Mouse (Mus musculus): ENCODE measurements around the gene Olfr1217. TPM values are rescaled to one million over a fixed set of nuclear protein-coding genes. Genes with fewer than 3 reads are reported as not detected.
"Not testable (repeated sequence)": the region's sequence is repeated elsewhere in the genome, so short reads cannot be mapped to it uniquely, and the experiment has no call there.

Olfr1217 gene
- total RNA-seq (2021) = not detected

DNA sequence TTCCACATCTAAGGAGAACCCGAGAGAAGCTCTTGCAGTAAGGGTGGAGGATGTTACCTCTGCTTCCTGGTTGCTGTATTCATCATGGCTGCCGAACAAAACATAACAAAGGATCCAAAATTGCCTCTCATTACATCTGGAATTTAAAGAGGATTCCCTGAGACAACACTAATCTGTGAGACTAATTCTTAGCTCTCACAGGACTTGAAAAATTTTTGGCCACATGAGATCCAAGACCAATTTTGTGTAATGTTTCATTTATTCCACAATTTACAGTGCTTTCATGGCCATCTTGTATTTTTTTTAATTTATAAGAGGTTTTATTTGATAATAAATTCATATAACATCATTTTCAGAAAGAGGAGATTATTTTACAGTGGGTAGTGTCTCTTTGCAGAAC lies at the start of gene Olfr1217:
Gene Olfr1217 (minus strand): TSS at position 101 of the 400 bp plus-strand sequence.
- no peak for DNase-seq (ENCODE audit: low spot score in 2 of 2)
- intact Hi-C loops (cut with DNase I) = no loop called here

DNA sequence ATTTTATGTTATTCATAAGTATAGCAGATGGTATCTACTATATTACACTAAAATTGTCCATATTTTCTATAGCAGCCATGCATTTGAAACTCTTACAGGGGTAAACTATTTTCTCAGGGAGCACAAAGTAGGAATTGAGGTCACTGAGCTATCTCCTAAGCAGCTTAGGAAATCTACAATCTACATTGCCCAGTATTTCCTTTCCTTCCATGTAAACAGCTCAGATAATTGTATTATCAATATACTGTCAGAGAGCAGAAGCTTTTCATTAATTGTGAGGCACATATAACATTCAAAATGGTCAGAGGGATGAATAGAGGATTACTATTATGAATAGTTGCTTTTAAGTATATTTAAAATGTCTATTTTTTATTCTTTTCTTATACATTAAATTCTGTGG lies 49.6 kb upstream of the Olfr1217 start:
- DNase-seq (ENCODE audit: low spot score in 2 of 2) = no peak
- intact Hi-C loops (cut with DNase I) = no loop called here

DNA sequence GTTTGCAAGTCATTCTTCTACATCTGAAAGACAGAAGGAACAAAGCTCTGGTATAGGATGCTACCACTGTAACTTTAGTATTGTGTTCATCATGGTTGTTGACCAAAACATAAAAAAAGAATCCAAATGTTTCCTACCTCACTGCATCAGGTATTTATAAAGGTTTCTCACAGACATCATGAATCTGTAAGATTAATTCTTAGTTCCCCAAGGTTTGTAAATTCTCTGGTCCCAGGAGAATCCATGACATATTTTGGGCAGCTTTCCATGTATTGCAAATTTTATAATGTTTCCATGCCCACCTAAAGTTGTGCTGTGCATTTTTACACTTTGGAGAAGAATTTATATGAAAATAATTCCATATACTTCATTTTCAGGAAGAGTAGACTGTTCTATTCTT lies 29.2 kb upstream of the Olfr1217 start, which contains the start of gene Olfr1218:
Gene Olfr1218 (minus strand): TSS at position 101 of the 400 bp plus-strand sequence.
- DNase-seq (ENCODE audit: low spot score in 2 of 2) = no peak
- intact Hi-C loops (cut with DNase I) = no loop called here

DNA sequence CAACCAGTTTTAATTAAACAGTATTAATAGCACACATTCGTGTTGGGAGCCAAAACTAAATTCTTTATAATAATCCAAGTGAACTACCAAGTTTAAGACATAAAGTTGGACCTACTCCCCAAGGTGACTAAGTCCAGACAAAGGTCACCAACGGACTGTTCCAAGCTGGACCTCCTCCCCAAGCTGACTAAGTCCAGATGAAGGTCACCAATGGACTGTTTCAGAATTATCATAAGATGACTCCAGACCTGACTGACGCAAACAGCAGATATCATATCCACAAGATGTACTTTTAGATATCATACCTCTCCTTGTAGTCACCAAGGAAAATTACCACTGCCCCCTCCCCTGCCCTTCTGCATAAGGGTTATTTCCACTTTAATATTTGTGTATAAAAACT lies 10.4 kb downstream of the Olfr1217 start:
- DNase-seq (ENCODE audit: low spot score in 2 of 2); intact Hi-C loops (cut with DNase I): not testable (repeated sequence)

DNA sequence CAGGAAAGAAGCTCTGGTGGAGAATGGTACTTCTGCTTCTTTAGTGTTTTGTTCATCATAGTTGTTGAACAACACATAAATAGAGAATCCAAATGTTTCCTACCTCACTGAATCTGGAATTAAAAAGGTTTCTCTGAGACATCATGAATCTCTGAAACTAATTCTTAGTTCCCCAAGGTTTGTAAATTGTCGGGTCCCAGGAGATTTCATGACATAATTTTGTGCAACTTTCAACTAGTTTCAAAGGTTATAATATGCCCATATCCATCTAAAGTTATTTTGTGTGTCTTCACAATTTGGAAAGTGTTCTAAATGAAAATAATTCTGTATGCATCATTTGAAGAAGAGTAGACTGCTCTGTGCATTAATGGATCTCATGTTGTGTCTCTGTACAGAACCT lies 13.6 kb downstream of the Olfr1217 start, which contains the start of gene Olfr1216:
Gene Olfr1216 (minus strand): TSS at position 101 of the 400 bp plus-strand sequence.
- intact Hi-C loops (cut with DNase I) = no loop called here
- DNase-seq (ENCODE audit: low spot score in 2 of 2) = no peak

DNA sequence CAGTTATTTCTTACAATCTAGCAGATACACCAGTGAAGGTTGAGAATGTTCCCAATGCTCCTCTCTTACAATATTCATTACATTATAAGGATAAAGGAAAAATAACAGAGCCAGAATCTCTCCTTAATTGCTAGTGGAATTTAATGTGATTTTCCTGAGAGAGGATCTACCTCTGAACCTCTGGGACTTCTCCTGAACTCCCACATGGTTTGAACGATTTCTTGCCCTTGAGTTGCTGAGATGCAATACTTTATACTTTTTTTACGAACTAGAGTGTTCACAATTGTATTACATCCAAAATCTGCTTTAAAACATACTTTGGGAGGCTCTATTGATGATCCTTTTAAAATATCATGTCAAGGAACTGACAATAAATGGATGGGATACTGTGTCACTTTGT lies 25.0 kb downstream of the Olfr1217 start, which contains the start of gene Olfr1215:
Gene Olfr1215 (minus strand): TSS at position 101 of the 400 bp plus-strand sequence.
- no peak for DNase-seq (ENCODE audit: low spot score in 2 of 2)
- intact Hi-C loops (cut with DNase I) = no loop called here

DNA sequence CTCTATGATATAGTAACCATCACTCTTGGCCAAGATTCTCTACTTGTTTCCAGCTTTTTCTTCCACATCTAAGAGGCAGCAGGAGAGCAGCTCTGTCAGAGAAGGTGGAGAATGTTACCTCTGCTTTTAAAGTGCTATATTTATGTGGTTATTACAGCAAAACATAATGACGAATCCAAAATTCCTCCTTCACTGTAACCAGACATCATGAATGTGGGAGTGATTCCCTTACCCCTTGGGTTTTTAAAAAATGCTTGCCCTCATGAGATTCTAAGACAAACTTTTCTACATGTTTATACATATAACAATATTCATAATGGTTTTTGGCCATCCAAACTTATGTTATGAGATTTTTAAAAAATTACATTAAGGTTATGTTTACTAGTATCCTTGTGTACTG lies 39.3 kb downstream of the Olfr1217 start, which contains the start of gene Olfr1214:
Gene Olfr1214 (minus strand): TSS at position 101 of the 400 bp plus-strand sequence.
- intact Hi-C loops (cut with DNase I) = no loop called here
- no peak for DNase-seq (ENCODE audit: low spot score in 2 of 2)

DNA sequence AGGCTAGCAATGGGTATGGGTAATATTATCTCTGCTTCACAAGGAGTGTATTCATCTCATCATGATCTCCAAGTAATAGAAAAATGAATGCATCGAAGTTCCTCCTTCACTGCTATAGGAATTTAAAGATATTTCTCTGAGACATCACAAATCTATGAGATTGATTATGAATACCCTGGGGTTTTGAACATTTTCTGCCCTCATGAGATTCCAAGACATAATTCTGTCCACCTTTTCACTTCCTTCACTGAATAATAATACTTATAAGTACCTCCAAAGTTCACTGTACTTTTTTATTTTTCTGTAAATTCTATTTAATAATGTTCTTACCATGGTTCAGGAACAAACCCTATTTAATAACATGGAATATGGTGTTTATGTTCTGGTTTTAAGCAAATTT lies 51.7 kb downstream of the Olfr1217 start, which contains the start of gene Gm13762:
Gene Gm13762 (minus strand): TSS at position 101 of the 400 bp plus-strand sequence.
- DNase-seq (ENCODE audit: low spot score in 2 of 2) = no peak
- intact Hi-C loops (cut with DNase I) = no loop called here

Other genes starting within 250 kb of the Olfr1217 start
- gene Olfr1201, start 239.0 kb downstream of the Olfr1217 start, total RNA-seq (2021) = not detected
- gene Olfr1202, start 217.6 kb downstream of the Olfr1217 start, total RNA-seq (2021) = not detected
- gene Olfr1205, start 202.3 kb downstream of the Olfr1217 start, total RNA-seq (2021) = not detected
- not detected for gene Olfr1204, start 182.8 kb downstream of the Olfr1217 start, total RNA-seq (2021)
- gene Olfr1206, start 168.8 kb downstream of the Olfr1217 start, total RNA-seq (2021) = not detected
- gene Olfr1208, start 129.8 kb downstream of the Olfr1217 start, total RNA-seq (2021) = not detected
- not detected for gene Olfr1209, start 116.9 kb downstream of the Olfr1217 start, total RNA-seq (2021)
- gene Olfr1211, start 94.0 kb downstream of the Olfr1217 start, total RNA-seq (2021) = not detected
- not detected for gene Olfr1212, start 78.1 kb downstream of the Olfr1217 start, total RNA-seq (2021)
- not detected for gene Gm13762, start 51.8 kb downstream of the Olfr1217 start, total RNA-seq (2021)
- gene Olfr1214, start 39.4 kb downstream of the Olfr1217 start, total RNA-seq (2021) = not detected
- not detected for gene Olfr1215, start 25.1 kb downstream of the Olfr1217 start, total RNA-seq (2021)
- not detected for gene Olfr1216, start 13.7 kb downstream of the Olfr1217 start, total RNA-seq (2021)
- not detected for gene Olfr1218, start 29.1 kb upstream of the Olfr1217 start, total RNA-seq (2021)
- not detected for gene Olfr1219, start 51.4 kb upstream of the Olfr1217 start, total RNA-seq (2021)
- not detected for gene Olfr1220, start 74.8 kb upstream of the Olfr1217 start, total RNA-seq (2021)
- not detected for gene Olfr1221, start 85.2 kb upstream of the Olfr1217 start, total RNA-seq (2021)
- gene Olfr1222, start 101.0 kb upstream of the Olfr1217 start, total RNA-seq (2021) = not detected
- gene Olfr1223, start 119.5 kb upstream of the Olfr1217 start, total RNA-seq (2021) = not detected
- gene Olfr1224-ps1, start 132.0 kb upstream of the Olfr1217 start, total RNA-seq (2021) = not detected
- not detected for gene Olfr1225, start 142.6 kb upstream of the Olfr1217 start, total RNA-seq (2021)
- not detected for gene Olfr1226, start 168.0 kb upstream of the Olfr1217 start, total RNA-seq (2021)
- gene Olfr1228, start 222.0 kb upstream of the Olfr1217 start, total RNA-seq (2021) = not detected